Mouse (Mus musculus) liver, adult (tissue): ENCODE results near the gene Nr2f6.

Experiments
- GATA4 ChIP-seq: IDR thresholded peaks from 2 replicates; pipeline ENCODE4 v1.6.1; 2014; ENCODE audit warnings: mild to moderate bottlenecking, low read length; ENCODE audit not compliant: insufficient replicate concordance

Nr2f6 gene

DNA sequence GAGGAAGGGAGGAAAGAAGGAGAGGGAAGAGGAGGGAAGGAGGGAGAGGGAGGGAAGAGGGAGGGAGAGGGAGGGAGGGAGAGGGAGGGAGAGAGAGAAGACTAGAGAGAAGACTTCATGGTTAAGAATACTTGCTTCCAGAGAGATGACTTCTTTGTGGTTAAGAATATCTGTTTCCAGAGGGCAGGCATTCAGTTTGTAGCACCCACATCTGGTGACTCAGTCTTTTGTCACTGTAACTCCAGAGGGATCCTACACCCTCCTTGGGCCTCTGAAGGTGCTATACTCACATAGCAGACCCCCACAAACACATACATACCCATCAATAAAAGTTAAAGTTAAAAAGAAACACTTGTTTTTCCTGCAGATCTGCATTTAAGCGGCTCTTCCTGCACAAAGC is 30.2 kb downstream of the Nr2f6 start:
- no peak for TF ChIP-seq GATA4

DNA sequence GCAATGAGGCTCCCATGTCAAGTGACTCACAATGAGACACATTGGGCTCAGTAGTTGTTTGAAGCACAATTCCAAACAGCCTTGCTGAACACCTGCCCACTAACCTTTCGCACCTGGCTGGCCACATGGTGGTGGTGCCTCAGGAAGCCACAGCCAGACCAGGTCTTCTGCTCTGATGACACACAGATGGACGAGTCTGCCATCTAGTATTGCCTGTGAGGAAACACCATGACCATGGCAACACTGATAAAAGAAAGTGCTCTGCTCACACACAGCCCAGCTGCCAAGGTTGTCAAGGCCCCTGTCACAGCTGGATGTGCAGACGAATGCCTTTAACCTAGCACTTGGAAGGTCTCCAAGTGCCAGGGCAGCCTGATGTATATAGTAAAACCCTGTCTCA is 30.6 kb downstream of the Nr2f6 start:
- TF ChIP-seq GATA4 = no peak

DNA sequence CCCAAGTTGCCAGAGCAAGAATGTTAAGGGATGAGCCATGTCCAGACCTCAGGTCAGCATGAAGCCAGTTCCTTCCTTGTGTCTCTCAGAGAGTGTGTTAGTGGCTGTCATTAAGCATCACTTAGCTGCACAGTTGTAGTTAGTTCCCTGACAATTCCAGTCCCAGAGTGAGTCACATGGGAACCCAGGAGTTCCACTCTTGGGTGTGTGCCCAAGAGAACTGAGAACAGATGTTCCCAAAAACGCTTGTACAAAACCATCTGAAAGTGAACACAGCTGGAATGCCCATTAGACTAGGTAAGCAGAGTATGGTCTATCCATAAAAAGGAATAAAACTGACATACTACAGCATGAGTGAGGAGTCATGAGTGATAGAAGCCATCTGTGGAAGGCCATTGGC is 35.2 kb downstream of the Nr2f6 start:
- no peak for TF ChIP-seq GATA4

DNA sequence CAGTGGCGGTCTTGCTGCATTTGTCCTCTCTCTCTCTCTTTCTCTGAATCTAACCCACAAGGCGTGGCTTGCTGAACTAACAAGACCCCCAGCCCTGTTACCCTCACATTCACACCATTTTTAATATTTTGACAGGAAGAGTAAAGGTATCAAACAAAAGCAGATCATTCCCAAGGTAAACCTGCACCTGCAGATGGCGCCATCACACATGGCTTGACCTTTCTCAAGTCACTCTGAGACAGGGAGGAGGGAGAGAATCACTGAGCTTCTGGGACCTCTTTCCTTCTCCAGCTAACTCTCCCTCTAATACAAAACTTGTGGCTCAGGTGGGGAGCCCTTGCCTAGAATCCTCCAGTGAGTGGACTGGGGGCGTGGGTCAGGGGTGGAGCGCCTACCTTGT is 41.1 kb downstream of the Nr2f6 start:
- TF ChIP-seq GATA4 = no peak

DNA sequence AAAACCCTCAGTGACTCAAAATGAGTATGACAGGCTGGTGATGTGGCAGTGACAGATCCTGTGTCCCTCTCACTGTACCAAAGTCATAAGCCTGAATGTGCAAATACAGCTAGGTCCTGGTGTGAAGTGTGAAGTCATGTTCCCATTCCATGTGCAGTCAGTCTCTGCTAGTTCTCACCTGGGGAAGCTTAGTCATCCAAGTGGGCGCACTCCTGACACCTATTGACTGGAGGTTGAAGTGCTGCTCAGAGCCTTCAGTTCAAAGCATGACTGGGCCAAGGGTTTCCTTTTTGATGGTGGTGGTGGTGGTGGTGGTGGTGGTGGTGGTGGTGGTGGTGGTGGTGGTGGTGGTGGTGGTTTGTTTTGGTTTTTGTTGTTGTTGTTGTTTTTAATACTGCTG is 56.9 kb downstream of the Nr2f6 start:
- no peak for TF ChIP-seq GATA4
